Mouse (Mus musculus): Measurements from ENCODE around the gene Cops3.
"Not testable (repeated sequence)": the region's sequence is repeated elsewhere in the genome, so short reads cannot be mapped to it uniquely, and the experiment has no call there.

The Cops3 gene

GRCm38 (mm10) chr11:59839459-59840126 lies at the start of gene Cops3:
TSS of gene Cops3 (minus strand) at chr11:59839838.
- peak; percentile 89 for DNase-seq (ENCODE audit: low spot score)

GRCm38 (mm10) chr11:59888151-59888550 lies 48.5 kb upstream of the Cops3 start:
- no peak for DNase-seq (ENCODE audit: low spot score)

GRCm38 (mm10) chr11:59886952-59887351 lies 47.3 kb upstream of the Cops3 start:
- DNase-seq (ENCODE audit: low spot score) = no peak

GRCm38 (mm10) chr11:59885217-59885986 lies 45.8 kb upstream of the Cops3 start:
- DNase-seq (ENCODE audit: low spot score) = no peak

- peak; percentile 24 for DNase-seq (ENCODE audit: low spot score)
Measured at GRCm38 (mm10) chr11:59880031-59880430, 40.4 kb upstream of the Cops3 start.

GRCm38 (mm10) chr11:59872124-59872523 lies 32.5 kb upstream of the Cops3 start:
- DNase-seq (ENCODE audit: low spot score) = no peak

- DNase-seq (ENCODE audit: low spot score) = no peak
Measured at GRCm38 (mm10) chr11:59864316-59864715, 24.7 kb upstream of the Cops3 start.

GRCm38 (mm10) chr11:59860467-59860866 lies 20.8 kb upstream of the Cops3 start:
- DNase-seq (ENCODE audit: low spot score) = no peak

GRCm38 (mm10) chr11:59852865-59853264 lies 13.2 kb upstream of the Cops3 start:
- no peak for DNase-seq (ENCODE audit: low spot score)

GRCm38 (mm10) chr11:59847891-59848884 lies 8.6 kb upstream of the Cops3 start:
- DNase-seq (ENCODE audit: low spot score) = peak; percentile 27

- DNase-seq (ENCODE audit: low spot score) = no peak
Measured at GRCm38 (mm10) chr11:59847131-59847530, 7.5 kb upstream of the Cops3 start.

GRCm38 (mm10) chr11:59846311-59846710 lies 6.7 kb upstream of the Cops3 start:
- DNase-seq (ENCODE audit: low spot score) = no peak

- DNase-seq (ENCODE audit: low spot score) = peak; percentile 76
Measured at GRCm38 (mm10) chr11:59839008-59839458, 605 bp downstream of the Cops3 start, which contains the start of gene Nt5m. TSS of gene Nt5m (plus strand) at chr11:59839447.

GRCm38 (mm10) chr11:59838426-59838825 lies 1.2 kb downstream of the Cops3 start:
- DNase-seq (ENCODE audit: low spot score) = no peak

- DNase-seq (ENCODE audit: low spot score) = not testable (repeated sequence)
Measured at GRCm38 (mm10) chr11:59837789-59838188, 1.8 kb downstream of the Cops3 start.

GRCm38 (mm10) chr11:59821625-59822024 lies 18.0 kb downstream of the Cops3 start:
- no peak for DNase-seq (ENCODE audit: low spot score)

GRCm38 (mm10) chr11:59817916-59818315 lies 21.7 kb downstream of the Cops3 start:
- no peak for DNase-seq (ENCODE audit: low spot score)

- DNase-seq (ENCODE audit: low spot score) = no peak
Measured at GRCm38 (mm10) chr11:59815482-59816065, 24.1 kb downstream of the Cops3 start.

- DNase-seq (ENCODE audit: low spot score) = no peak
Measured at GRCm38 (mm10) chr11:59814936-59815335, 24.7 kb downstream of the Cops3 start.

GRCm38 (mm10) chr11:59814311-59814710 lies 25.3 kb downstream of the Cops3 start:
- DNase-seq (ENCODE audit: low spot score) = no peak

GRCm38 (mm10) chr11:59813276-59813675 lies 26.4 kb downstream of the Cops3 start:
- no peak for DNase-seq (ENCODE audit: low spot score)

- DNase-seq (ENCODE audit: low spot score) = no peak
Measured at GRCm38 (mm10) chr11:59811211-59811610, 28.4 kb downstream of the Cops3 start.
